Mouse (Mus musculus): ENCODE results near the gene Zhx3.

DNA sequence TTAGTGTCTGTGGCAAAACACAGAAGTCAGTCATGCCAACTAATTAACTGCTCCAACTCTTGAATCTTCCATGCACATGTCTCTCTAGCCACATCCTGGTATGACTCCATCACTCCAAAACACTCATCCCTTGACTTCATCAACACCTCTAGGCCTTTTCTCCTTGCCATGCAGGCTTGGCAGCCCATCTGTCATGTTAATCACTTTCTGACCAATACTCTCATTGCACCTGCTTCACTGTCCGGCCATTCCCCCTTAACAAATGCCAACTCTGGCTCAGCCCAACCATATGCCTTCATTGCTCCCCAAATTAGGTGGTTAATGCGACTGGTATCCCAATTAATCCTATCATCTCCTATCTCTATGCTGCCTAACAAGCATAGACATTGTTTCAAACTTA, 7.5 kb downstream of the Zhx3 start:
- TF ChIP-seq POLR2A (IDR thresholded peaks at IDR 0.05; ENCODE audit: borderline replicate concordance, insufficient read depth, low read length) (no peak), CTCF (IDR thresholded peaks at IDR 0.05; ENCODE audit: borderline replicate concordance, insufficient read depth, low read depth, low read length) (no peak)
